Mouse (Mus musculus) G1E (cell line): ENCODE results near the gene Grik4. TPM values are rescaled to one million over a fixed set of nuclear protein-coding genes. Genes with fewer than 3 reads are reported as not detected.
"Not testable (repeated sequence)": the region's sequence is repeated elsewhere in the genome, so short reads cannot be mapped to it uniquely, and the experiment has no call there.

Source experiments
- ATAC-seq: 2 replicates; pipeline ENCODE4 v1.8.0; 2016; ENCODE audit warnings: mild to moderate bottlenecking; ENCODE audit not compliant: insufficient number of reproducible peaks, poor library complexity, low FRiP score, severe bottlenecking; ENCODE audit errors: extremely low read depth
- DNase-seq: peaks from one replicate; pipeline ENCODE4 v3.0.0; 2012; ENCODE audit warnings: low spot score
- H3K27me3 ChIP-seq: 2 replicates; pipeline ENCODE4 v1.6.1; 2012; ENCODE audit warnings: mild to moderate bottlenecking, low read length, inconsistent platforms; ENCODE audit not compliant: insufficient read depth
- H3K36me3 ChIP-seq: replicated peaks from 2 replicates; pipeline ENCODE3; 2012; ENCODE audit warnings: mild to moderate bottlenecking, inconsistent platforms
- H3K4me1 ChIP-seq: 2 replicates; pipeline ENCODE4 v1.6.1; 2012; ENCODE audit warnings: low read depth, low read length, inconsistent platforms, mixed read lengths; ENCODE audit not compliant: insufficient read depth
- H3K4me3 ChIP-seq: 2 replicates; pipeline ENCODE4 v1.5.1; 2012; ENCODE audit warnings: low read depth, mild to moderate bottlenecking, inconsistent platforms, low read length, moderate library complexity, mixed read lengths
- H3K9me3 ChIP-seq: replicated peaks from 2 replicates; pipeline ENCODE4 v1.6.1; 2012; ENCODE audit warnings: inconsistent platforms
- CTCF ChIP-seq: IDR thresholded peaks from 2 replicates; pipeline ENCODE4 v1.5.1; 2012; ENCODE audit warnings: low read depth, low read length, inconsistent platforms, mixed read lengths
- GATA1 ChIP-seq: IDR thresholded peaks from 2 replicates; pipeline ENCODE4 v1.6.1; 2012; ENCODE audit warnings: borderline replicate concordance, low read length, inconsistent platforms, mixed read lengths
- GATA2 ChIP-seq: IDR thresholded peaks from 2 replicates; pipeline ENCODE4 v1.6.1; 2012; ENCODE audit warnings: low read depth, low read length, inconsistent platforms, borderline replicate concordance
- POLR2AphosphoS5 ChIP-seq: IDR thresholded peaks from 2 replicates; pipeline ENCODE4 v1.6.1; 2012; ENCODE audit warnings: low read depth, low read length, inconsistent platforms; ENCODE audit not compliant: insufficient replicate concordance
- TAL1 ChIP-seq: conservative IDR thresholded peaks from 2 replicates; pipeline ENCODE4 v1.6.1; 2012; ENCODE audit warnings: low read depth, low read length, inconsistent platforms, mixed read lengths
- polyA plus RNA-seq: library from polyadenylated mRNA; stranded (reverse); fragments of >175 nt; gene quantifications from 2 replicates; pipeline ENCODE4 v1.2.3, GENCODE M21; 2012
- total RNA-seq, 2 experiments: library from RNA; stranded (forward) in 1 of 2; stranded (reverse) in 1 of 2; fragments of 200-1000 nt in 1 of 2; fragments of >200 nt in 1 of 2; fragmentation: Nextera tagmentation in 1 of 2; gene quantifications; 2 replicates each; pipeline ENCODE4 v1.2.3; 2014 to 2017

Grik4 gene
- total and polyA plus RNA-seq, 3 experiments: under 0.01 TPM; not detected in 2

DNA sequence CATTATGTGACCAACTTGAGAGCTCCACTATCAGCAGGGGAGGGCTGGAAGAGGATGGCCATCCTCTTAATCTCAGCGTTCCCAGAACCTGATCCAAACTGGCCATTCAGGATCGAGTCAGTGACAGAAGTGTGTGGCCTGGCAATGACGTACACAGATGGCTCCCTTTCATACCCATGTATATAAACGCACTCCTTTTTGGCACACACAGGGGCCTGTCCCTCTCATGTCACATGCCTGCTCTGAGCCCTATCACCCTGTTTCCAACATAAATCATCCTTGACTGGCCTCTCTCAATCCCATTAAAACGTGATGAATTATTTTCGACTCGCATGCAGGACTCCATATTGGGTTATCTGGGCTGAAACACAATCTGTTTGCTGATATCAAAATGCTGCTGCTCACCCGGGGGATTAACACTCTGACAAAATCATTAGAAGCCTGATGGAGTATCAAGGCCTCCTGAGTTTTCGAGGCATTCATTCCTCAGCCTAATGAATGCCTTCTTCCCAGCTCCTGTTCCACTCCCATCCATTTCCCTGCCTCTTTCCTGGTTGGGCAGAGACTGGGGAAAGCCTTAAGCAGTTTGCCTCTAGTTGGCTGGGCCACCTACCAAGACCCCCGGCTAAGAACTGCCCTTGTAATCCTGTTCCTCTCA, 159.0 kb downstream of the Grik4 start:
- H3K4me1 ChIP-seq: no peaks in the 10 kb centered on the region
- TF ChIP-seq POLR2AphosphoS5 (no peak), GATA2 (no peak), TAL1 (no peak), CTCF (no peak), GATA1 (no peak)
- 0 out of 2 replicates have a peak, but pooled peaks cover 3% of the 10 kb centered on the region for H3K9me3 ChIP-seq
- ATAC-seq (no peak), DNase-seq (no peak)
- H3K36me3 ChIP-seq: no peaks in the 10 kb centered on the region
- no peak overlapping the region for H3K4me3 ChIP-seq
- no peaks in the 10 kb centered on the region for H3K27me3 ChIP-seq

- Histone ChIP-seq H3K4me3 (no peak overlapping the region), H3K4me1 (no peaks in the 10 kb centered on the region), H3K27me3 (no peaks in the 10 kb centered on the region), H3K36me3 (no peaks in the 10 kb centered on the region), H3K9me3 (peaks cover 7% of the 10 kb centered on the region; the same call in 1 of the 2 replicates)
- TF ChIP-seq POLR2AphosphoS5 (no peak), CTCF (no peak), GATA1 (no peak), TAL1 (no peak), GATA2 (no peak)
- no peak for ATAC-seq
- no peak for DNase-seq
Observed at GRCm38 (mm10) chr9:42783248-42783903, 160.9 kb downstream of the Grik4 start.

DNA sequence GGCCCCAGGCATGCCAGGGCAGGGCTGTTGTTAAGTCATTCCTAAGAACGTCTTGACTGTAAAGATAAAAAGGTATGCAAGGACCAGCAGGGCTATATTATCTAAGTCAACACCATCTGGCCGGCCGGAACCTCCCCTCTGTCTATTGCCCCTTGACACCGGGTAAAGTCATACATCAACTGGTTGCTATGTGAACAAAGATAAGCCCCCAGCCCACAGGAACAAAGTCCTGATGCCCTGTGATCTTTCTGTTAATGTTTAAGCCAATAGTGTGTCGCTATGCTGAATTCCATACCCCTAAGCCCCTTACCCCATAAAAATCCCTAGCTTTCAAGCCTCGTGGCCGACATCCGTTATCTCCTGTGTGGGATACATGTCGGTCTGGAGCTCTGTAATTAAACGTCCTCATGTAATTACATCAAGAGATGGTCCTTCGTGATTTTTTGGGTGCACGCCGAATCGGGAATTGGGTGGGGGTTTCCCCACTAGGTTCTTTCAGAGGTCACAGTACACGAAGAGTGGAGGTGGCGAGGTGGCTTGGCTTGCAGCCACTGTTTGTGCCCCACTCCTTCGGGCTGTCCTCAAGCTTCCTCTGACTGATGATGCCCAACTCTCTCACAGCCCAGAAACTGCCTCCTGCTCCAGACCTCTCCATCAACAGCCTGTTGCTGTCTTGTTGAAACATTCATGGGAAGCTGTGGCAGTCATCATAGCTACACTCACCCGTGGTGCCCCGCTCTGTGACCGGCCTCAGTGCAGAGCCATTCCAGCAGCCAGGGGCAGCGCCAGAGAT, 165.6 kb downstream of the Grik4 start:
- peaks cover 18% of the 10 kb centered on the region for H3K9me3 ChIP-seq
- H3K4me1 ChIP-seq, ATAC-seq, H3K4me3 ChIP-seq, DNase-seq, H3K27me3 ChIP-seq, H3K36me3 ChIP-seq: not testable (repeated sequence)

- TF ChIP-seq GATA1 (no peak), TAL1 (no peak)
- DNase-seq: no peak
- no peak overlapping the region for H3K4me3 ChIP-seq
- no peak for ATAC-seq
- H3K27me3 ChIP-seq: no peaks in the 10 kb centered on the region
- H3K4me1 ChIP-seq: no peaks in the 10 kb centered on the region
- H3K9me3 ChIP-seq: peaks cover 22% of the 10 kb centered on the region
- H3K36me3 ChIP-seq: no peaks in the 10 kb centered on the region
Observed at GRCm38 (mm10) chr9:42777913-42778312, 166.4 kb downstream of the Grik4 start.

DNA sequence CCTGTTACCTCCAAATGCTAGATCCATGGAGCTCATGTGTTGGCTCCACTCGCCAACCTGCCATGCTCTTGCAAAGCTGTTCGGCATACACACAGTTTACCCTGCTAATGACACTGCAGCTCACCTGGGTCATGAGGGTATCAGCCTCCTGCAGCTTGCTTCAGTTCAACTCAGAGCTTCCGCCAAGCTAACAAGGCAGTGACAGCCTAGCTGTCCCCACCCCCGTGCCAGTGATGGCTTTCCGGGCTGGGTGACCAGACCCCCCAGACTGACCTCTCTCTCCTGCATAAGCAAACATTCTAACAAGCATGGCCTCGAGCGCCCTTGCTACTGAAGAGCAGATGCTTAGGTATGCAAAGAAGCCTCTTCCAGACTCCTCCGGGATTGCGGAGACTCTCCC, 167.5 kb downstream of the Grik4 start:
- Histone ChIP-seq H3K27me3 (no peaks in the 10 kb centered on the region), H3K9me3 (peaks cover 22% of the 10 kb centered on the region), H3K4me1 (no peaks in the 10 kb centered on the region), H3K4me3 (no peak overlapping the region), H3K36me3 (no peaks in the 10 kb centered on the region)
- no peak for TF ChIP-seq GATA1
- TF ChIP-seq TAL1: no peak
- no peak for TF ChIP-seq CTCF
- TF ChIP-seq GATA2: no peak
- no peak for TF ChIP-seq POLR2AphosphoS5
- ATAC-seq: no peak
- no peak for DNase-seq

- ATAC-seq: no peak
- Histone ChIP-seq H3K36me3 (no peaks in the 10 kb centered on the region), H3K27me3 (no peaks in the 10 kb centered on the region; the same call in 1 of the 2 replicates), H3K9me3 (peaks cover 3% of the 10 kb centered on the region), H3K4me3 (no peak overlapping the region), H3K4me1 (no peaks in the 10 kb centered on the region)
- TF ChIP-seq GATA1 (no peak), POLR2AphosphoS5 (no peak), TAL1 (no peak), GATA2 (no peak), CTCF (no peak)
- no peak for DNase-seq
Observed at GRCm38 (mm10) chr9:42764823-42765560, 179.3 kb downstream of the Grik4 start.
